ENCODE assay signal across 8 mouse cellular contexts in the genomic region with DNA sequence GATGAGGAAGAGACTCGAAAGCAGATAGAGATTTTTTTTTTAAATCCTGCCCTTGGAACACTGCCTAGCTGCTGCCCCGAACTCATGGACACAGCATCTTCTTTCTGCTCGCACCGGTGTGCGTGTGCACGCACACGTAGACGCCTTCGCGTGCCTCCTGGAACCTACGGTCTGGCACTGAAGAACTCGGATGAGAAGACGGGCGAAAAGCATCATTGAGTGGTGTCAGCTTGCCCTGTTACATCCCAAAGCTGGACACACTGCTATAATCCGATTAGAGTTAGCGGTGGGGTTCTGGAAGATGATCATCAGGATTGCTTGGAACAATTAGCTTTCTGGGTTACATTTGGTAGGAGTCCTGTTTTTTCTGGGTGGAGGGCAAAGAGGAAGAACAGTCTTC. TPM values are rescaled to one million over a fixed set of nuclear protein-coding genes. Genes with fewer than 3 reads are reported as not detected.
A peak's percentile ranks its signal among the peaks of the same experiment; 100 is the strongest.
DNase-seq lines count a peak whose midpoint lies in the region; ATAC-seq and TF ChIP-seq lines count a peak whose summit lies in the region.
"Had no signal": no experiment of that assay in that cellular context is flagged by ENCODE, and none has a peak within 500 bp of the region (broad histone marks: within the 10 kb centered on the region; RNA-seq: fewer than 3 reads in every experiment).

No protein-coding gene starts in this region.

- H3K27me3 ChIP-seq in lung, embryonic 14.5 days (ENCODE audit: insufficient read depth, low read length): peaks cover 60% of the 10 kb centered on the region
- peaks cover 68% of the 10 kb centered on the region for H3K27me3 ChIP-seq in forebrain, embryonic 12.5 days
- peaks cover 59% of the 10 kb centered on the region for H3K27me3 ChIP-seq in intestine, embryonic 16.5 days (replicated peaks; ENCODE audit: control insufficient read depth, insufficient read depth, low read length)
- peaks cover 55% of the 10 kb centered on the region for H3K27me3 ChIP-seq in stomach, embryonic 14.5 days (ENCODE audit: control insufficient read depth, insufficient read depth, low read length)

- peak overlapping the region; percentile 29 for H3K4me3 ChIP-seq in lung, embryonic 14.5 days (ENCODE audit: low read depth, low read length)
- peak overlapping the region; percentile 65 for H3K4me3 ChIP-seq in forebrain, embryonic 12.5 days (replicated peaks)
- H3K4me3 ChIP-seq in intestine, embryonic 16.5 days (ENCODE audit: low read length): peak overlapping the region; percentile 37
- peak overlapping the region; percentile 22 for H3K4me3 ChIP-seq in stomach, embryonic 14.5 days (ENCODE audit: low read depth, low read length)

- DNase-seq in lung, embryonic 14.5 days: no peak
- no peak for DNase-seq in lung, adult 18-20 months
- no peak for DNase-seq in urinary bladder, adult 2 months (ENCODE audit: low spot score)
- no peak for DNase-seq in kidney, postnatal 10 days

- no peaks in the 10 kb centered on the region for H3K9me3 ChIP-seq in lung, embryonic 14.5 days (ENCODE audit: low read depth, low read length)
- no peaks in the 10 kb centered on the region for H3K9me3 ChIP-seq in forebrain, embryonic 12.5 days
- no peaks in the 10 kb centered on the region for H3K9me3 ChIP-seq in intestine, embryonic 16.5 days (ENCODE audit: control insufficient read depth, low read length)
- no peaks in the 10 kb centered on the region for H3K9me3 ChIP-seq in stomach, embryonic 14.5 days (ENCODE audit: control insufficient read depth, low read depth, low read length)

- ATAC-seq in lung, embryonic 14.5 days (ENCODE audit: insufficient read depth): no peak
- no peak for ATAC-seq in forebrain, embryonic 12.5 days (ENCODE audit: low FRiP score)
- ATAC-seq in intestine, embryonic 16.5 days: no peak
- no peak for ATAC-seq in stomach, embryonic 14.5 days (ENCODE audit: insufficient number of reproducible peaks, insufficient read depth, low FRiP score, low read depth)

- H3K36me3 ChIP-seq in lung, embryonic 14.5 days (ENCODE audit: insufficient read depth): no peaks in the 10 kb centered on the region
- H3K36me3 ChIP-seq in forebrain, embryonic 12.5 days (replicated peaks): no peaks in the 10 kb centered on the region
- no peaks in the 10 kb centered on the region for H3K36me3 ChIP-seq in intestine, embryonic 16.5 days (ENCODE audit: control insufficient read depth, insufficient read depth, low read length)
- no peaks in the 10 kb centered on the region for H3K36me3 ChIP-seq in stomach, embryonic 14.5 days (ENCODE audit: control insufficient read depth, insufficient read depth, low read length)

- TF ChIP-seq CTCF in lung, embryonic 14.5 days (IDR thresholded peaks at IDR 0.05; ENCODE audit: low read depth): no peak

- no peak overlapping the region for H3K27ac ChIP-seq in lung, embryonic 14.5 days (ENCODE audit: low read depth)
- H3K27ac ChIP-seq in forebrain, embryonic 12.5 days: no peak overlapping the region
- H3K27ac ChIP-seq in intestine, embryonic 16.5 days (ENCODE audit: low read length): no peak overlapping the region
- H3K27ac ChIP-seq in stomach, embryonic 14.5 days (ENCODE audit: low read length): no peak overlapping the region

- WGBS in lung, embryonic 14.5 days: 7% methylated on average over 16 of the region's 16 CpGs
- 3% methylated on average over 16 of the region's 16 CpGs for WGBS in forebrain, embryonic 12.5 days
- 11% methylated on average over 16 of the region's 16 CpGs for WGBS in intestine, embryonic 16.5 days
- WGBS in stomach, embryonic 14.5 days: 10% methylated on average over 16 of the region's 16 CpGs

- peaks cover 9% of the 10 kb centered on the region; the same call in 1 of the 2 replicates for H3K4me1 ChIP-seq in lung, embryonic 14.5 days (ENCODE audit: insufficient read depth)
- peaks cover 52% of the 10 kb centered on the region for H3K4me1 ChIP-seq in forebrain, embryonic 12.5 days
- peaks cover 27% of the 10 kb centered on the region for H3K4me1 ChIP-seq in intestine, embryonic 16.5 days (ENCODE audit: control insufficient read depth, insufficient read depth, low read length)
- H3K4me1 ChIP-seq in stomach, embryonic 14.5 days (ENCODE audit: control insufficient read depth, insufficient read depth, low read length): peaks cover 22% of the 10 kb centered on the region

- no peak overlapping the region for H3K9ac ChIP-seq in lung, embryonic 14.5 days
- peak overlapping the region; percentile 38; the same call in 1 of the 2 replicates for H3K9ac ChIP-seq in forebrain, embryonic 12.5 days
- H3K9ac ChIP-seq in intestine, embryonic 16.5 days (ENCODE audit: low read depth, low read length): no peak overlapping the region
- no peak overlapping the region for H3K9ac ChIP-seq in stomach, embryonic 14.5 days (replicated peaks; ENCODE audit: low read depth, low read length)

- H3K4me2 ChIP-seq in lung, embryonic 14.5 days: peak overlapping the region; percentile 58
- H3K4me2 ChIP-seq in forebrain, embryonic 12.5 days: peak overlapping the region; percentile 94
- peak overlapping the region; percentile 52 for H3K4me2 ChIP-seq in intestine, embryonic 16.5 days (ENCODE audit: low read depth, low read length)
- peak overlapping the region; percentile 49 for H3K4me2 ChIP-seq in stomach, embryonic 14.5 days (replicated peaks; ENCODE audit: low read depth, low read length)

RNA-seq across cellular contexts. Expression of a gene that starts 4.1 kb away (rescaled TPM):
- not detected in 2 replicates for polyA plus RNA-seq in lung, embryonic 14.5 days (2014; fragmentation: Nextera tagmentation; extraction: Ambion mirVana)
- 2.0 TPM in 2 replicates for polyA plus RNA-seq in forebrain, embryonic 12.5 days (2016; fragmentation: Nextera tagmentation; extraction: Ambion mirVana)
- 0.07 and 0.18 TPM in 2 replicates for polyA plus RNA-seq in intestine, embryonic 16.5 days (2015; fragmentation: Nextera tagmentation; extraction: Ambion mirVana)
- 0.33 and 0.46 TPM in 2 replicates for polyA plus RNA-seq in stomach, embryonic 14.5 days (2014; fragmentation: Nextera tagmentation; extraction: Ambion mirVana)
- 0.03 and 0.13 TPM in 2 replicates for polyA plus RNA-seq in urinary bladder, adult 2 months (2012; rRNA removed)

RNA-seq across cellular contexts. Expression of a gene that starts 26.4 kb away (rescaled TPM):
- polyA plus RNA-seq in lung, embryonic 14.5 days (2014; fragmentation: Nextera tagmentation; extraction: Ambion mirVana): not detected in 2 replicates
- polyA plus RNA-seq in forebrain, embryonic 12.5 days (2016; fragmentation: Nextera tagmentation; extraction: Ambion mirVana): not detected in 2 replicates
- polyA plus RNA-seq in intestine, embryonic 16.5 days (2015; fragmentation: Nextera tagmentation; extraction: Ambion mirVana): 0.95 and 1.5 TPM in 2 replicates
- 1.2 TPM in 1 of 2 replicates, not detected in the other for polyA plus RNA-seq in stomach, embryonic 14.5 days (2014; fragmentation: Nextera tagmentation; extraction: Ambion mirVana)
- not detected in 2 replicates for polyA plus RNA-seq in urinary bladder, adult 2 months (2012; rRNA removed)
- polyA plus RNA-seq: gonadal fat pad, adult 2 months had no signal

RNA-seq across cellular contexts. Expression of a gene that starts 34.1 kb away (rescaled TPM):
- polyA plus RNA-seq in lung, embryonic 14.5 days (2014; fragmentation: Nextera tagmentation; extraction: Ambion mirVana): not detected in 2 replicates
- not detected in 2 replicates for polyA plus RNA-seq in forebrain, embryonic 12.5 days (2016; fragmentation: Nextera tagmentation; extraction: Ambion mirVana)
- 1.5 and 2.4 TPM in 2 replicates for polyA plus RNA-seq in intestine, embryonic 16.5 days (2015; fragmentation: Nextera tagmentation; extraction: Ambion mirVana)
- 0.36 and 0.38 TPM in 2 replicates for polyA plus RNA-seq in stomach, embryonic 14.5 days (2014; fragmentation: Nextera tagmentation; extraction: Ambion mirVana)
- polyA plus RNA-seq in urinary bladder, adult 2 months (2012; rRNA removed): not detected in 2 replicates
